10 mouse cellular contexts compared by ENCODE assay signal in the genomic region with DNA sequence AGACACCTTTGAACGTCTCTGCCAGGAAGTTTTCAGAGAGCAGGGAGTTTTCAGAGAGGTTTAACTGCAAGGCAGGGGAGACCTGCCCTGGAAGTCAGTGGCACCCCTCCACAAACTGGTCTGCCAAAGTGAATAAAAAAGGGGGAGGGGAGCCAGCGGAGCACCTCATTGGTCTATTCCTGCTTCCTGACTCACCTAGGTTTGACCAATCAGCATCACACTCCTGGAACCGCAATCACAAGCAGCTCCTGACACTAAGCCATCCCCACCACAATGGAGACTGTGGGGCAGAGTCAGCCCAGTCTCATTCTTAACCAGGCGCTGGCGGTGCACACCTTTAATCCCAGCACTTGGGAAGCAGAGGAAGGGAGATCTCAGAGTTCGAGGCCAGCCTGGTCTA.
"Had no signal": no experiment of that assay in that cellular context is flagged by ENCODE, and none has a peak within 500 bp of the region (broad histone marks: within the 10 kb centered on the region; RNA-seq: fewer than 3 reads in every experiment).

No protein-coding gene starts in this region.

- ATAC-seq: liver, postnatal 0 days; lung, postnatal 0 days; midbrain, embryonic 13.5 days; midbrain, embryonic 15.5 days had no signal

- DNase-seq: liver, postnatal 0 days; lung, adult 2 months; lung, postnatal 14 days; lung, postnatal 36 days; right cerebral cortex, postnatal 14 days; thymus, adult 2 months; thymus, postnatal 4 days had no signal
